8 mouse cellular contexts compared by ENCODE assay signal in the genomic region with DNA sequence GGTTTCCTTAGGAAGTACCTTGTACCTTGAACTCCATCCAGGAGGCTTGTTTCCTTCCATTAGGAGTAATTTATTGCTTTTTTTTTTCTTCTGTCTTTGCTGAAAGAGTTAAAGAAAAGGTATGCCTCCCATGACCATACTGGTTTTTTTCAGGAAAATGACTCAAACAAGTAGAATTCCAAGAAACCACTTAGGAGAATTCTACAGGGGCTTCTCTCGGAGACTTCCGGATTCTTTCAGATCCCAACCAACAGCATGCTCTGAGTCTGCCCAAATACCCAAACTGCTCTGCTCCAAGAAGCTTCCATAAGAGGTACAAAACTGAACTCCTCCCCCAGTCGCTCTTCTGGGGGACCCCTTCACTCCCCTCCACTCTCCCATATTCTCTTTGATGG. TPM values are rescaled to one million over a fixed set of nuclear protein-coding genes. Genes with fewer than 3 reads are reported as not detected.
DNase-seq lines count a peak whose midpoint lies in the region; ATAC-seq and TF ChIP-seq lines count a peak whose summit lies in the region.

No protein-coding gene starts in this region.

- peak overlapping the region; percentile 66 for H3K4me2 ChIP-seq in kidney, postnatal 0 days (ENCODE audit: low read length)
- peak overlapping the region; percentile 70 for H3K4me2 ChIP-seq in embryonic facial prominence, embryonic 12.5 days (replicated peaks)
- H3K4me2 ChIP-seq in intestine, embryonic 14.5 days (ENCODE audit: low read length): peak overlapping the region; percentile 90
- peak overlapping the region; percentile 79 for H3K4me2 ChIP-seq in neural tube, embryonic 13.5 days

- H3K36me3 ChIP-seq in kidney, postnatal 0 days (ENCODE audit: insufficient read depth, low read length): no peaks in the 10 kb centered on the region
- H3K36me3 ChIP-seq in embryonic facial prominence, embryonic 12.5 days: 0 out of 2 replicates have a peak, but pooled peaks cover 3% of the 10 kb centered on the region
- peaks cover 3% of the 10 kb centered on the region; the same call in 1 of the 2 replicates for H3K36me3 ChIP-seq in intestine, embryonic 14.5 days (ENCODE audit: control insufficient read depth, insufficient read depth, low read length)
- no peaks in the 10 kb centered on the region for H3K36me3 ChIP-seq in neural tube, embryonic 13.5 days

- H3K4me1 ChIP-seq in kidney, postnatal 0 days (replicated peaks; ENCODE audit: insufficient read depth, low read length): peaks cover 18% of the 10 kb centered on the region
- H3K4me1 ChIP-seq in embryonic facial prominence, embryonic 12.5 days: peaks cover 20% of the 10 kb centered on the region
- H3K4me1 ChIP-seq in intestine, embryonic 14.5 days (replicated peaks; ENCODE audit: control insufficient read depth, insufficient read depth, low read length): peaks cover 32% of the 10 kb centered on the region
- H3K4me1 ChIP-seq in neural tube, embryonic 13.5 days (replicated peaks): peaks cover 36% of the 10 kb centered on the region

- no peaks in the 10 kb centered on the region for H3K27me3 ChIP-seq in kidney, postnatal 0 days (ENCODE audit: insufficient read depth, low read length)
- H3K27me3 ChIP-seq in embryonic facial prominence, embryonic 12.5 days: no peaks in the 10 kb centered on the region
- no peaks in the 10 kb centered on the region for H3K27me3 ChIP-seq in intestine, embryonic 14.5 days (replicated peaks; ENCODE audit: control insufficient read depth, insufficient read depth, low read length)
- H3K27me3 ChIP-seq in neural tube, embryonic 13.5 days: no peaks in the 10 kb centered on the region

- 37% methylated on average over 3 of the region's 3 CpGs for WGBS in kidney, postnatal 0 days
- WGBS in embryonic facial prominence, embryonic 12.5 days: 58% methylated on average over 3 of the region's 3 CpGs
- 67% methylated on average over 3 of the region's 3 CpGs for WGBS in intestine, embryonic 14.5 days
- WGBS in neural tube, embryonic 13.5 days: 77% methylated on average over 3 of the region's 3 CpGs

- peak overlapping the region; percentile 85 for H3K27ac ChIP-seq in kidney, postnatal 0 days
- H3K27ac ChIP-seq in embryonic facial prominence, embryonic 12.5 days: peak overlapping the region; percentile 87; the same call in 1 of the 2 replicates
- H3K27ac ChIP-seq in intestine, embryonic 14.5 days (ENCODE audit: low read depth): peak overlapping the region; percentile 94; the same call in 1 of the 2 replicates
- H3K27ac ChIP-seq in neural tube, embryonic 13.5 days (replicated peaks): peak overlapping the region; percentile 95; the same call in 1 of the 2 replicates

- DNase-seq in kidney, postnatal 0 days (ENCODE audit: low spot score): peak; percentile 36
- DNase-seq in kidney, postnatal 4 days: no peak
- DNase-seq in intestine, embryonic 14.5 days (ENCODE audit: low spot score): no peak
- no peak for DNase-seq in adrenal gland, adult 18-20 months (ENCODE audit: low spot score in 2 of 2)
- no peak for DNase-seq in cerebellum, adult 11 months
- DNase-seq in thymus, postnatal 10 days (ENCODE audit: low spot score in 2 of 2): no peak

- no peak overlapping the region for H3K4me3 ChIP-seq in kidney, postnatal 0 days (replicated peaks; ENCODE audit: low read depth, low read length)
- H3K4me3 ChIP-seq in embryonic facial prominence, embryonic 12.5 days: no peak overlapping the region
- peak overlapping the region; percentile 76 for H3K4me3 ChIP-seq in intestine, embryonic 14.5 days (ENCODE audit: low read depth, low read length)
- H3K4me3 ChIP-seq in neural tube, embryonic 13.5 days: peak overlapping the region; percentile 75

- no peak for ATAC-seq in kidney, postnatal 0 days (replicated peaks; ENCODE audit: low FRiP score, low read depth)
- ATAC-seq in embryonic facial prominence, embryonic 12.5 days (ENCODE audit: insufficient number of reproducible peaks, insufficient read depth, low FRiP score, low TSS enrichment): no peak
- no peak for ATAC-seq in intestine, embryonic 14.5 days (replicated peaks; ENCODE audit: low FRiP score, low TSS enrichment, low read depth)
- no peak for ATAC-seq in neural tube, embryonic 13.5 days (ENCODE audit: low read depth)

- no peaks in the 10 kb centered on the region for H3K9me3 ChIP-seq in kidney, postnatal 0 days (replicated peaks; ENCODE audit: low read length)
- no peaks in the 10 kb centered on the region for H3K9me3 ChIP-seq in embryonic facial prominence, embryonic 12.5 days
- H3K9me3 ChIP-seq in intestine, embryonic 14.5 days (ENCODE audit: control insufficient read depth, low read length): no peaks in the 10 kb centered on the region
- no peaks in the 10 kb centered on the region for H3K9me3 ChIP-seq in neural tube, embryonic 13.5 days

- no peak overlapping the region for H3K9ac ChIP-seq in kidney, postnatal 0 days (ENCODE audit: low read depth, low read length)
- no peak overlapping the region for H3K9ac ChIP-seq in embryonic facial prominence, embryonic 12.5 days
- H3K9ac ChIP-seq in intestine, embryonic 14.5 days (ENCODE audit: low read length): peak overlapping the region; percentile 95; the same call in 1 of the 2 replicates
- no peak overlapping the region for H3K9ac ChIP-seq in neural tube, embryonic 13.5 days

- no peak for TF ChIP-seq CTCF in kidney, postnatal 0 days (IDR thresholded peaks at IDR 0.05; ENCODE audit: low read depth)

RNA-seq across cellular contexts. Expression of gene Ctps, which starts 1.0 kb away (rescaled TPM):
- polyA plus RNA-seq in kidney, postnatal 0 days (2015; fragmentation: Nextera tagmentation; extraction: Ambion mirVana): 42.4 and 48.5 TPM in 2 replicates
- 110 and 112 TPM in 2 replicates for polyA plus RNA-seq in embryonic facial prominence, embryonic 12.5 days (2016; fragmentation: Nextera tagmentation; extraction: Ambion mirVana)
- 94.5 and 107 TPM in 2 replicates for polyA plus RNA-seq in intestine, embryonic 14.5 days (2014; fragmentation: Nextera tagmentation; extraction: Ambion mirVana)
- 73.8 and 81.3 TPM in 2 replicates for polyA plus RNA-seq in neural tube, embryonic 13.5 days (2015; fragmentation: Nextera tagmentation; extraction: Ambion mirVana)
- total RNA-seq in adrenal gland, adult 18-20 months (2021): 10 to 100 TPM; 30.1 to 33.6 TPM

RNA-seq across cellular contexts. Expression of gene Gm8439, which starts 17.5 kb away (rescaled TPM):
- 0.38 and 0.54 TPM in 2 replicates for polyA plus RNA-seq in kidney, postnatal 0 days (2015; fragmentation: Nextera tagmentation; extraction: Ambion mirVana)
- not detected in 2 replicates for polyA plus RNA-seq in embryonic facial prominence, embryonic 12.5 days (2016; fragmentation: Nextera tagmentation; extraction: Ambion mirVana)
- not detected in 2 replicates for polyA plus RNA-seq in intestine, embryonic 14.5 days (2014; fragmentation: Nextera tagmentation; extraction: Ambion mirVana)
- not detected in 2 replicates for polyA plus RNA-seq in neural tube, embryonic 13.5 days (2015; fragmentation: Nextera tagmentation; extraction: Ambion mirVana)
- not detected for total RNA-seq in adrenal gland, adult 18-20 months (2021)

RNA-seq across cellular contexts. Expression of gene Slfnl1, which starts 39.0 kb away (rescaled TPM):
- polyA plus RNA-seq in kidney, postnatal 0 days (2015; fragmentation: Nextera tagmentation; extraction: Ambion mirVana): not detected in 2 replicates
- not detected in 2 replicates for polyA plus RNA-seq in embryonic facial prominence, embryonic 12.5 days (2016; fragmentation: Nextera tagmentation; extraction: Ambion mirVana)
- polyA plus RNA-seq in intestine, embryonic 14.5 days (2014; fragmentation: Nextera tagmentation; extraction: Ambion mirVana): not detected in 2 replicates
- polyA plus RNA-seq in neural tube, embryonic 13.5 days (2015; fragmentation: Nextera tagmentation; extraction: Ambion mirVana): not detected in 2 replicates
- not detected for total RNA-seq in adrenal gland, adult 18-20 months (2021)

Comparison
In these comparisons a context has a peak if more than half of its experiments do, and no peak if none do; other contexts are left out.
1. H3K4me3 ChIP-seq: peak in intestine, embryonic 14.5 days (single experiment) and neural tube, embryonic 13.5 days (single experiment); none in kidney, postnatal 0 days (single experiment) and embryonic facial prominence, embryonic 12.5 days (single experiment).
2. Peak in every context shown above with its lines, with median percentiles within 50 percentile points of each other: H3K27ac ChIP-seq and H3K4me2 ChIP-seq.